Mouse (Mus musculus) kidney, postnatal 14 days (tissue): ENCODE results near the gene Cltb.
"Not testable (repeated sequence)": the region's sequence is repeated elsewhere in the genome, so short reads cannot be mapped to it uniquely, and the experiment has no call there.

Experiments used
- DNase-seq: peaks from one replicate; pipeline ENCODE4 v3.0.0; 2022; ENCODE audit warnings: mixed read lengths

Gene Cltb

GRCm38 (mm10) chr13:54610972-54611754 is at the start of gene Cltb:
Cltb (minus strand) TSS chr13:54611344.
- DNase-seq: peak; percentile 93

- no peak for DNase-seq
Measured at GRCm38 (mm10) chr13:54660877-54661276, 49.7 kb upstream of the Cltb start.

- no peak for DNase-seq
Measured at GRCm38 (mm10) chr13:54650461-54650860, 39.3 kb upstream of the Cltb start.

GRCm38 (mm10) chr13:54635011-54635410 is 23.9 kb upstream of the Cltb start:
- DNase-seq: no peak

GRCm38 (mm10) chr13:54632731-54633277 is 21.7 kb upstream of the Cltb start:
- peak; percentile 20 for DNase-seq

- DNase-seq: no peak
Measured at GRCm38 (mm10) chr13:54629128-54629527, 18.0 kb upstream of the Cltb start.

GRCm38 (mm10) chr13:54621960-54622521 is 10.9 kb upstream of the Cltb start:
- DNase-seq: no peak

GRCm38 (mm10) chr13:54621155-54621932 is 10.2 kb upstream of the Cltb start, which contains the start of gene Faf2:
Faf2 (plus strand) TSS chr13:54621784.
- peak; percentile 99 for DNase-seq

- no peak for DNase-seq
Measured at GRCm38 (mm10) chr13:54616998-54617397, 5.9 kb upstream of the Cltb start.

GRCm38 (mm10) chr13:54616307-54616706 is 5.2 kb upstream of the Cltb start:
- no peak for DNase-seq

GRCm38 (mm10) chr13:54613141-54613540 is 2.0 kb upstream of the Cltb start:
- DNase-seq: not testable (repeated sequence)

- DNase-seq: no peak
Measured at GRCm38 (mm10) chr13:54610613-54610971, 552 bp downstream of the Cltb start.

- DNase-seq: no peak
Measured at GRCm38 (mm10) chr13:54609301-54609700, 1.8 kb downstream of the Cltb start.

- DNase-seq: no peak
Measured at GRCm38 (mm10) chr13:54608666-54609065, 2.5 kb downstream of the Cltb start.

GRCm38 (mm10) chr13:54608002-54608401 is 3.1 kb downstream of the Cltb start:
- no peak for DNase-seq

GRCm38 (mm10) chr13:54607204-54607603 is 3.9 kb downstream of the Cltb start:
- no peak for DNase-seq

- DNase-seq: peak; percentile 52
Measured at GRCm38 (mm10) chr13:54605426-54605825, 5.7 kb downstream of the Cltb start.

- no peak for DNase-seq
Measured at GRCm38 (mm10) chr13:54604221-54604620, 6.9 kb downstream of the Cltb start.

- DNase-seq: no peak
Measured at GRCm38 (mm10) chr13:54603501-54603900, 7.6 kb downstream of the Cltb start.

GRCm38 (mm10) chr13:54602639-54603111 is 8.5 kb downstream of the Cltb start:
- DNase-seq: no peak

GRCm38 (mm10) chr13:54598622-54599143 is 12.5 kb downstream of the Cltb start:
- DNase-seq: no peak

- DNase-seq: no peak
Measured at GRCm38 (mm10) chr13:54596870-54597269, 14.3 kb downstream of the Cltb start.

- DNase-seq: no peak
Measured at GRCm38 (mm10) chr13:54596107-54596690, 14.9 kb downstream of the Cltb start.
